Mouse (Mus musculus): ENCODE measurements around the gene Trappc3. TPM values are rescaled to one million over a fixed set of nuclear protein-coding genes. Genes with fewer than 3 reads are reported as not detected.

Trappc3 gene
- polyA plus RNA-seq, 1 experiment from 2014 or later, result 119 TPM

DNA sequence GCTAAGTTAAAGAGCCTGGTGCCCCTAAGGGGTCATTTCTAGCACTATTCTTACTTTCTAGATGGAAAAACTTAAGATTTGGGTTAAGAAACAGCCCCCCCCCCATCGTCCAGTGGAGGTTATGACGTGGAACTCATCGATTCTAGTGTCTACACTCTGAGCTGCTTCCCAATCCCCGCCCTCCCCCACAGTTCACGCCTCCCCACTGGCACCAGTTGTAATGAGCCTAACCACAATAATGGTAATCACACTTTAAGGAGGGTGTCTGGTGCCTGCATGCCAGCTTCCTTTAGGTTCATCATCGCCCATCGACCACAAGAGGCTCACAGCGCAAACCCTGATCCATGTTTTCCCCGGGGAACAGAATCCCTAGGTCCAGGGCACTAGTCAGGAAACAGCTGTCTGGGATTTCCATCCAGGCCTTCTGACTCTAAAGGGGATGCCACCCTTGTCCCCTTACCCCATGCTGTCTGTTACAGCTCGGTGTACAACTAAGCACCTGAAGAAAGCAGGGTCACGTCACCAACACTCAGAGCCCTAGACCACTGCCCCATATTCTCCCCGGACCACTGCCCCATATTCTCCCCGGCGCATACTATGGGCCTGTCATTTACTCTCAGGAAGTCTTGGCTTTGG lies 8.4 kb upstream of the Trappc3 start:
- peak overlapping the region; percentile 100 for H3K4me3 ChIP-seq
- WGBS, result 78% methylated on average over 14 of the region's 14 CpGs
- H3K4me2 ChIP-seq (replicated peaks), result peak overlapping the region; percentile 97
- H3K4me1 ChIP-seq, result peaks cover 67% of the 10 kb centered on the region
- no peak overlapping the region for H3K27ac ChIP-seq
- H3K36me3 ChIP-seq, result peaks cover 8% of the 10 kb centered on the region
- peak overlapping the region; percentile 99; the same call in 1 of the 2 replicates for H3K9ac ChIP-seq
- no peak for ATAC-seq (ENCODE audit: low FRiP score, low read depth)
- H3K27me3 ChIP-seq (replicated peaks), result no peaks in the 10 kb centered on the region
- no peaks in the 10 kb centered on the region for H3K9me3 ChIP-seq

DNA sequence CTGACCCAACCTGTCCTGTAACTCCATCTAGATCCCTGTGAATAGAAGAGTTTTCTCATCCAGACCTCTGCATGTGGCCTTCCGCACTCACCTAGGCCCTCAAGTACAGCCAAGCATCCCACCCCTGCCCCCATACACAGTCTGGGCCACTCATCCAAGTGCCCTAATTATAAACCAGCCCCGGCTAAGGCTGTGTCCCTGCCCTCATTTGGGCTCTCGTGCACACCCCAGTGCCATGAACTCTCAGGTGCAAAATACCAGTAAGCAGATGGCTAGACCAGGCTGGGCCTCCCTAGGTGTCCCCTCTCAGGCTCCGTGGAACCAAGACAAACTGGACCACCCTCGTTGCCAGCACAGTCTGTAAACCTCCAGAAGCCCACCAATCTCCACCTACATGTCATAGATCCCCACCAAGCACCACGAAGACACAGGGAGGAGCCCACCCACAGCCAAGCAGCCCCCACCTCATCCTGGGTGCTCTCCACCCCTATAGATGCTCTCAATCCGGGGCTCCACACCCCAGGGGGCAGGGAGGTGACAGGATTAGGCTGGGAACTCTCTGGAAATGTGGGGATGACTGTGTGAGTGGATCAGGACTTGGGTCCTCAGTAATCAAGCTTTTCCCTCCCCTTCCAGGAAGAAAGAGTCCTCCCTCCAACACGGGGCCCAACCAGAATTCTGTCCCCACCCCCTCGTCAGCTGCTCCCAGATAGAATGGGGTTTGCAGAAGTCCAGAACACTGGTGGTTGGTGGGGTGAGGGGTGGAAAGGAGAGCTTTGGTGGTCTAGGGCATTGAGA lies 7.6 kb upstream of the Trappc3 start:
- Histone ChIP-seq H3K36me3 (peaks cover 8% of the 10 kb centered on the region), H3K9me3 (no peaks in the 10 kb centered on the region), H3K4me1 (peaks cover 68% of the 10 kb centered on the region), H3K27me3 (replicated peaks) (no peaks in the 10 kb centered on the region), H3K27ac (peak overlapping the region; percentile 87; the same call in 1 of the 2 replicates), H3K9ac (peak overlapping the region; percentile 99), H3K4me2 (replicated peaks) (peak overlapping the region; percentile 97), H3K4me3 (peak overlapping the region; percentile 100)
- peak; percentile 0; the same call in 1 of the 2 replicates for ATAC-seq (ENCODE audit: low FRiP score, low read depth)
- 17% methylated on average over 9 of the region's 9 CpGs for WGBS

DNA sequence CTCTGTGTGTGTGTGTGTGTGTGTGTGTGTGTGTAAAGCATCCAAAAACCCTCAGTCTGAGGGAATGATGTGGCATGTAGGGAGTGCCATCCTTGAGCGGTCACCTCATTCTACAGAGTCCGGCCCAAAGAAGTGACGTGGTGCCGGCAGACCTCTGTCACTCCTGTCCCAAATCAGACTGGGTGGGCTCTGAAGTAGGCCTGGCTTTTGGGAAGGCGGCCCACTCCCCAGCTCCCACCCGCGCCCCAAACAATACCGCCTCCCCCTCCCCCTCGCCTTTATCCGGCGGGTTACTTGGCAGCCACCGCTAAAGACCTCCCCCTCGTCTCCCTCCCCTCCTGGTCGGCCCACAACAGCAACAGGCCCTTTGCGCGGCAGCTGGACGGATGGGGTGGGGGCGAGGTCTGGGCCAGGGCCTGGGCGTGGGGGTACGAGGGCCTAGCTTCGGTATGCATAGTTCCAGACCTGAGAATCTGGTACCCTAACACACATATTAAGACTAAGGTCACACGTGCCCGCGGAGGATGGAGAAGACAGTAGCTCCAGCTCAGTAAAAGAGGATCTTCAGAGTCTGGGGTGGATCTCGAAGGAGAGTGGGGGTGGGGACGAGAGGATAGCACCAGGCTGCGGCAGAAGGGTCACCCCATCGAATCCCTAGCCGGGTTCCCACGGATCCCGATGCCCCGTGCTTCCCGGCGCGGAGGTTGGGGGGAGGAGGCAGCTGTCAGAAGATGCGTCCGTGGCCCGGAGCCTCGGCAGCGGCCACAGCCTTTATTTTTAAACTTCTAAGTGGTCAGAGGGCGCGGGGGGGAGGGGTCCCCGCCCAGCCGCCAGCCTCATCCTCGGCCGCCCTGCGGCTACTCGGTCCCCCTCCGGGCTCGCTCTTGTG lies 6.8 kb upstream of the Trappc3 start:
- ATAC-seq (ENCODE audit: low FRiP score, low read depth), result peak; percentile 12
- H3K4me1 ChIP-seq, result peaks cover 72% of the 10 kb centered on the region
- peak overlapping the region; percentile 87 for H3K27ac ChIP-seq
- H3K9ac ChIP-seq, result peak overlapping the region; percentile 99
- H3K9me3 ChIP-seq, result no peaks in the 10 kb centered on the region
- H3K36me3 ChIP-seq, result peaks cover 7% of the 10 kb centered on the region
- peak overlapping the region; percentile 100 for H3K4me3 ChIP-seq
- WGBS, result under 1% methylated on average over 49 of the region's 50 CpGs
- no peaks in the 10 kb centered on the region for H3K27me3 ChIP-seq (replicated peaks)
- peak overlapping the region; percentile 97 for H3K4me2 ChIP-seq (replicated peaks)

DNA sequence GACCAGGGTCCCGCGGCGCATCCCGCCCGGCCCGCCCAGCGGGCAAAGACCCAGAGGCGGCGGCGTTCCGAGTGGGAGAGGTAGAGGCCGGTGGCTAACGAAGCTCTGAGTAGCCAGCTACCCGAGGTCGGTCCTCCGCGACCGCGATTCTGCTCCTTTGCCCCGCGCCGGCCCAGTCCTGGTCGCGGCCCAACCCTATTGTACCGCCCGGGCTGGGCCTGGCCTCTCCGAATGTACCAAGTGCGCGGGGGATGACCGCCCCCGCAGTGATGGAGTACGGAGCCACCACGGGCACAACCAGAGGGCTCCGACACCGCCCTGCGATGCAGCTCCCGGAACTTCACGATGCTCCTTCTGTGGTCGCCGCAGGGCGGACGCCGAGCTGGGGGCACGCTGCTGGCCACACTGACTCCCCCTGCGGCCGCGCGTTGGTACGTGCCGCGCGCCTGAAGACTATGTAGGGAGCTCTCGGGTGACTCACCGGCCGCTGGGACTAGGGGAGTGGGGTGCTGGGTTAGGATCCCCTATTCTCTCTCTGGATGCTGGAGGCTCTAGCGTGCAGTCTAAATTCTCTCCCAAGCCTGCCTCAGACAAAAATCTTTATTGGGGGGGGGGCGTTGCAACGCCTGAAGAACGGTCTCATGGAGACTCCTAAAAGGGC lies 5.9 kb upstream of the Trappc3 start, which contains the start of gene Map7d1:
TSS of gene Map7d1 (minus strand) at position 213 of the 661 bp plus-strand sequence.
- no peaks in the 10 kb centered on the region for H3K27me3 ChIP-seq (replicated peaks)
- ATAC-seq (ENCODE audit: low FRiP score, low read depth), result peak; percentile 79
- H3K4me1 ChIP-seq, result peaks cover 72% of the 10 kb centered on the region
- H3K4me3 ChIP-seq, result peak within 1 kb of the TSS; percentile 100
- H3K27ac ChIP-seq, result peak within 1 kb of the TSS; percentile 87
- H3K9me3 ChIP-seq, result no peaks in the 10 kb centered on the region
- peaks cover 3% of the 10 kb centered on the region for H3K36me3 ChIP-seq
- peak within 1 kb of the TSS; percentile 99 for H3K9ac ChIP-seq
- under 1% methylated on average over 59 of the region's 59 CpGs for WGBS
- H3K4me2 ChIP-seq (replicated peaks), result peak within 1 kb of the TSS; percentile 97

DNA sequence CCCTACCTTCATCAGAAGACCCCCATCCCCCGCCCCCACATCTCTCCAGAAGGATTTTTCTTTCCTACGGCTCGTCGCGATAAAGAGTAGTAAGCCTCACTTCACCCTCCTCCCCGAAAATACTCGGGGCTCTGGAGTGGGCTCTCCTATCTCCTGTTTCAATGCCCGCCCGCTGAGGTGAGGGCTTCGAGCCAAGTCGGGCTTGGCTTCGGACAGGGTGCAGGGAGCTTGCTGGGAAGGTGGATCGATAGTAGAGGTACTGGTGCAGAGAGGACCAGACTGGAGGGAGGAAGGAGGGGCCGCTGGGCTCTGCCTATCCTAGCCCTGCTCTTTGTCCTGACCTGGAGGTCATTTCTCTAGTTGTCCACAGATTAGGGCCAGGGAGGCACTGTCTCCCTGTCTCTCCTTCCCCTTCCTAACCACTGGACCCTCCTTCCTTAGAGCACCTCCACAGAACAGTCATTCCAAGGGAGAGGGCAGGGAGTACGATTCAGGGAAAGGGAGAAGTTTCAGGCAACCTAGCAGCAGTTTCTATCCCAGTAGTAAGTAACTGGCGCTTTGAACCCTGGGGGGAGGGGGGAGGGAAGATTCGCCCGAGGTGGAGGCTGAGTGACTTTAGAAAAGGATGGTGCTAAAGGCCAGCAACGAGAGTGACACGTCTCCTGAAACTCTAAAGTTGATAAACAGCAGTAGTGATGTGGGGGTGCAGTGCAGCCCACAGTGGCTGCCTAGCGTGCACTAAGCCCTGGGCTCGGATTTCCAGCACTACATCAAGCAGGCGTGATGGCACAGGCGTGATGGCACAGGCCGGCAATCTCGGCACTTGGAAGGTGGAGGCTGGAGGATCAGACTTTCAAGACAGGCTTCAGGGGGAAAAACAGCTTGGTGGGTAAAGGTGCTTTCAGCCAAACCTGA lies 4.9 kb upstream of the Trappc3 start:
- Histone ChIP-seq H3K9ac (peak overlapping the region; percentile 99), H3K27me3 (replicated peaks) (no peaks in the 10 kb centered on the region), H3K9me3 (no peaks in the 10 kb centered on the region), H3K27ac (peak overlapping the region; percentile 87; the same call in 1 of the 2 replicates), H3K36me3 (no peaks in the 10 kb centered on the region; the same call in 1 of the 2 replicates), H3K4me3 (peak overlapping the region; percentile 100), H3K4me1 (peaks cover 67% of the 10 kb centered on the region), H3K4me2 (replicated peaks) (peak overlapping the region; percentile 97)
- ATAC-seq (ENCODE audit: low FRiP score, low read depth), result 0 out of 2 replicates have a peak, but pooled peaks have one; percentile 12
- WGBS, result 2% methylated on average over 26 of the region's 26 CpGs

DNA sequence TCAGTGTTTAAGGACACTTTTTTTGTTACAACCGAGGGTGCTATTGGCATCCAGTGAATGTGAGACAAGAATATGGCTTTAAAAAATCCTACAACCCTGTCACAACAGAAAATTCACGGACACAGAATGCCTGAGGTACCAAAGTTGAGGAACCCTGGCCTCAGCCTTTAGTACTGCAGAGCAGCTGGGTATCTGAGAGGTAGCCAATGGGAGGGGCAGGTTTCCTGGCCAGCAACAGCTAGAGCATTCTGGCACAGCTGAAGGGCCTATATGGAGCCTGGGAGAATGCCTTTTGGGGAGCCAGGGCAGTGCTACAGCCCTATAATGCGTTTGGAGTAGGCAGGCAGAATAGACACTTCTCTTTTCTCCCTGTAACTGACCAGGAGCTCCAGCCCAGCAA lies 3.1 kb upstream of the Trappc3 start:
- no peak overlapping the region for H3K9ac ChIP-seq
- no peak for ATAC-seq (ENCODE audit: low FRiP score, low read depth)
- 23% methylated on average over 3 of the region's 3 CpGs for WGBS
- H3K27me3 ChIP-seq (replicated peaks), result no peaks in the 10 kb centered on the region
- peak overlapping the region; percentile 48; the same call in 1 of the 2 replicates for H3K4me2 ChIP-seq (replicated peaks)
- H3K9me3 ChIP-seq, result no peaks in the 10 kb centered on the region
- peaks cover 53% of the 10 kb centered on the region for H3K4me1 ChIP-seq
- no peak overlapping the region for H3K4me3 ChIP-seq
- H3K27ac ChIP-seq, result peak overlapping the region; percentile 47
- no peaks in the 10 kb centered on the region for H3K36me3 ChIP-seq

DNA sequence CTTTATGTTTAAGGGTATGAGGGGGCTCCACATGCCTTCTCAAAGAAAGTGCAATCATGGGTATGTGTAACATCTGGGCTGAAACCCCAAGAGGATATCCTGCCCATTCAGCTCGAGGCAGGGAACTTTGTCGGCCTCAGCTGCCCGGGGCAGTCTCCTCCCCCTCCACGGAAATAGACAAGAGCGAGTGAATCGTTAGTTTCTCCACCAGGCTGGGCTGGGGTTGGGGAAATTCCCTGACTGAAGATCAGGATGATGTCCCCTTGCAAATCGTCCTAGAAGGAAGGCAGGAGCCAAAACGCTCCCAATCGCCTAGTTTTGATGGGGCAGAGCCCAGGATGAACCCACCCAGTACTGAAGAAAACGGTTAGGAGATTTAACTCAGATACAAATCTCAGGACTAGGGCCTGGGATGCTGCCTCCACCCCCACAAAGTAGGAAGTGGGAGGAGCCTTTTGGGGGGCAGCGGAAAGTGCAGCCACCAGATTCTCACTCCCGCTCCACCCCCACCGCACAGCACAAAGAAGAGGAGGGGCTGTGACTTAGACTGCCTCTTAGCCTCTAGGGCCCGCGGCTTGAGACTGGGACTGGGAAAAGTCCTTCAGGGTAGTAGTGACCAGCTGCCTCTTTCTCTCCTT lies 2.5 kb upstream of the Trappc3 start:
- H3K9me3 ChIP-seq, result no peaks in the 10 kb centered on the region
- WGBS, result under 1% methylated on average over 15 of the region's 15 CpGs
- no peak for ATAC-seq (ENCODE audit: low FRiP score, low read depth)
- H3K9ac ChIP-seq, result peak overlapping the region; percentile 5; the same call in 1 of the 2 replicates
- H3K4me1 ChIP-seq, result peaks cover 48% of the 10 kb centered on the region
- H3K4me2 ChIP-seq (replicated peaks), result peak overlapping the region; percentile 48
- peak overlapping the region; percentile 51; the same call in 1 of the 2 replicates for H3K27ac ChIP-seq
- H3K36me3 ChIP-seq, result no peaks in the 10 kb centered on the region
- no peak overlapping the region for H3K4me3 ChIP-seq
- no peaks in the 10 kb centered on the region for H3K27me3 ChIP-seq (replicated peaks)

DNA sequence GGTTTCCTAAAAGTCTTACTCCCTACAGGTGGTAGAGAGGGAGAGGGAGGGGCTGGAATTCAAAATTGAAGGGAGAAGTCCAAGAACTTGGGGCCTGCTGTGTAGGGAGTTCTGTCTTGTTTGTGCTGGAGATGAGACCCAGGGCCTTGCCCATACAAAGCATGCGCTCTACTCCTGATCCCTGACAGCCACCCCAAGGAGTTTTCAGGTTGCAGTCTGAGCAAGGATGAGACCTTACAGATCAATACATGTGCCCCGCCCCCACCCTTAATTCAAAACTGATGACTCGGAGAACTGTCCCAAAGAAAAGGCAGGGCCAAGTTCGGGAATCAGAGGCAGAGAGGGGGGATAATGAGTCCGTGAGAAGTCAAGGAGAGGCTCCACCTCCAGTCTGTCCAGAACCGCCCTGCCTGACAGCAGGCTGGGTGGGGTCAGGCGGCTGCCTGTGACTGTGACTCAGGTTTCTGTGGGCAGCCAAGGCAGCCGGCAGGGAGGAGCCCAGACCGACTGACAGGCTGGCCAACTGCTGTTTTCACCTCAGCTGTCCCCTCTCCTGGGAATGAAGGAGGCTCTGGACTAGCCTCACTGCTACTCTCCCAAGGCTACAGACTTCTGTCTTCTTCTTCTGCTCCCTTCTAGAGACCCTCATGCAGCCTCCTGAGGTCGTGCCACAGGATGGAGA lies 1.5 kb upstream of the Trappc3 start:
- 11% methylated on average over 10 of the region's 10 CpGs for WGBS
- 0 out of 2 replicates have a peak overlapping the region, but pooled peaks have one; percentile 0 for H3K27ac ChIP-seq
- no peaks in the 10 kb centered on the region for H3K36me3 ChIP-seq
- peak overlapping the region; percentile 33 for H3K9ac ChIP-seq
- H3K27me3 ChIP-seq (replicated peaks), result no peaks in the 10 kb centered on the region
- H3K4me3 ChIP-seq, result no peak overlapping the region
- peaks cover 45% of the 10 kb centered on the region for H3K4me1 ChIP-seq
- ATAC-seq (ENCODE audit: low FRiP score, low read depth), result no peak
- no peaks in the 10 kb centered on the region for H3K9me3 ChIP-seq
- peak overlapping the region; percentile 30 for H3K4me2 ChIP-seq (replicated peaks)

DNA sequence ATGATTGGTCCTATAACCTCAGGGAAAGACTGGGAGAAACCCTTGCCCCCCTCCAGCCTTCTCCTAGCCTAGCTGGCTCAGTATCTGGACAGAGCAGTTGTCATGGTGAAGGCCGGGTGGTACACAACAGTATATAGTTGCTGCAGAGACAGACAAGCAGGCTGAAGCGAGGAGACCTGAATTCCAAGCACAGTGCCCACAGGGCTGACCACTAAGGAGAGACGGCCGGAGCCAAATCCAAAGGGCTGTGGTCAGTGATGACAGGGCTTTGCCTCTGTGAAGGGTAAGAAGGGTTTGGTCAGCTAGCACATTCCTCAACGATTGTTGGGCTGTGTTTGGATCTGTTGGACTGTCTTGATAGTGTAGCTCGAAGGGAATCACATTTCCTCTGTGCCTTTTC lies 859 bp upstream of the Trappc3 start:
- Histone ChIP-seq H3K9ac (no peak overlapping the region), H3K9me3 (no peaks in the 10 kb centered on the region), H3K36me3 (no peaks in the 10 kb centered on the region), H3K4me1 (peaks cover 45% of the 10 kb centered on the region), H3K4me2 (replicated peaks) (peak overlapping the region; percentile 30), H3K27ac (0 out of 2 replicates have a peak overlapping the region, but pooled peaks have one; percentile 0), H3K4me3 (no peak overlapping the region), H3K27me3 (replicated peaks) (no peaks in the 10 kb centered on the region)
- ATAC-seq (ENCODE audit: low FRiP score, low read depth), result no peak
- WGBS, result 74% methylated on average over 6 of the region's 6 CpGs

DNA sequence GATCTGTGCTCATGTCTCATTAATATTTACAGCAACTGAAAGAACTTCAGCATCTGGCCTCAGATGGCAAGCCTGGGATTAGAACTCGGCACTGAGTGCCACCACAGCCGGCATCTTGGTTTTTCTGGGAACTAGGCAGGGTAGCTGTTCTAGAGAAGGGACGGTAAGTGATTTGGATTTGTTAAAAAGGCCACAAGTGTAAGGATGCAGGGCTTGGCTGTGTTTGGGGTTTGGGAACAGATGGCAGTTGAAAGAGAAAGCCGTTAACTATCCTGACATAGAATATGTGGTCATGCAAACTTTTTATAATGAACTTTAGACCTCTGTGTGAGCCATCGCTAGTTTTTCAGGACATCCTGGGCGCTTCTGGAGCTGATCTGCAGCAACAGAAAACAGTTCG lies 450 bp upstream of the Trappc3 start:
- Histone ChIP-seq H3K4me2 (replicated peaks) (no peak overlapping the region), H3K4me1 (peaks cover 45% of the 10 kb centered on the region), H3K4me3 (no peak overlapping the region), H3K36me3 (no peaks in the 10 kb centered on the region), H3K27me3 (replicated peaks) (no peaks in the 10 kb centered on the region), H3K9ac (no peak overlapping the region), H3K27ac (no peak overlapping the region), H3K9me3 (no peaks in the 10 kb centered on the region)
- ATAC-seq (ENCODE audit: low FRiP score, low read depth), result no peak
- whole genome bisulfite sequencing, result 52% methylated on average over 7 of the region's 7 CpGs

Measured in neural tube, embryonic 12.5 days (tissue).